Mouse (Mus musculus) hindbrain, embryonic 15.5 days (tissue): ENCODE data around the gene Apob. TPM values are rescaled to one million over a fixed set of nuclear protein-coding genes. Genes with fewer than 3 reads are reported as not detected.

Experiments
- ATAC-seq: fragments of 200-750 bp; cut with Nextera tagmentation; 2 replicates; pipeline ENCODE4 v1.8.0; 2017; ENCODE audit warnings: low read depth, moderate number of reproducible peaks, moderate TSS enrichment; ENCODE audit not compliant: low FRiP score
- H3K27ac ChIP-seq: fragments of 300-500 bp; sonication (generic); replicated peaks from 2 replicates; pipeline ENCODE4 v1.5.1; 2015; ENCODE audit warnings: mild to moderate bottlenecking, inconsistent platforms
- H3K27me3 ChIP-seq: fragments of 300-500 bp; sonication (generic); 2 replicates; pipeline ENCODE4 v1.6.1; 2015; ENCODE audit warnings: control low read depth, inconsistent platforms
- H3K36me3 ChIP-seq: fragments of 300-500 bp; sonication (generic); 2 replicates; pipeline ENCODE4 v1.6.1; 2015; ENCODE audit warnings: control low read depth, inconsistent platforms
- H3K4me1 ChIP-seq: fragments of 300-500 bp; sonication (generic); replicated peaks from 2 replicates; pipeline ENCODE4 v1.6.1; 2015; ENCODE audit warnings: control low read depth, inconsistent platforms
- H3K4me2 ChIP-seq: fragments of 300-500 bp; sonication (generic); 2 replicates; pipeline ENCODE4 v1.6.1; 2015; ENCODE audit warnings: moderate library complexity, mild to moderate bottlenecking, inconsistent platforms
- H3K4me3 ChIP-seq: fragments of 300-500 bp; sonication (generic); 2 replicates; pipeline ENCODE4 v1.5.1; 2015; ENCODE audit warnings: mild to moderate bottlenecking, inconsistent platforms
- H3K9ac ChIP-seq: fragments of 300-500 bp; sonication (generic); 2 replicates; pipeline ENCODE4 v1.6.1; 2015; ENCODE audit warnings: inconsistent platforms
- H3K9me3 ChIP-seq: fragments of 300-500 bp; sonication (generic); 2 replicates; pipeline ENCODE4 v1.6.1; 2016; ENCODE audit warnings: control low read depth, inconsistent platforms
- WGBS: fragments of 180-500 bp; shearing (Covaris S2); methylation state at CpG from one replicate; pipeline ENCODE4 v1.1.7; 2015; 5-methylcytosine and 5-hydroxymethylcytosine counted together
- polyA plus RNA-seq: library from polyadenylated mRNA; unstranded; fragments of >200 nt; fragmentation: Nextera tagmentation; extraction: Ambion mirVana; gene quantifications from 2 replicates; pipeline ENCODE4 v1.2.1, GENCODE M21; 2015

The Apob gene
- polyA plus RNA-seq, 1 experiment from 2014 or later = 0.06 TPM

- H3K9me3 ChIP-seq = no peaks in the 10 kb centered on the region
- H3K4me2 ChIP-seq = no peak overlapping the region
- H3K27me3 ChIP-seq = no peaks in the 10 kb centered on the region
- H3K27ac ChIP-seq = no peak overlapping the region
- no peak overlapping the region for H3K9ac ChIP-seq
- H3K4me3 ChIP-seq = no peak overlapping the region
- ATAC-seq = no peak
- H3K36me3 ChIP-seq = no peaks in the 10 kb centered on the region
- WGBS = 73% methylated on average over 7 of the region's 7 CpGs
- no peaks in the 10 kb centered on the region for H3K4me1 ChIP-seq
These were observed 65.4 kb downstream of the Apob start for GRCm38 (mm10) chr12:8042626-8043394.

- no peaks in the 10 kb centered on the region for H3K4me1 ChIP-seq
- no peak overlapping the region for H3K27ac ChIP-seq
- WGBS = 95% methylated on average over 2 of the region's 2 CpGs
- no peak overlapping the region for H3K4me2 ChIP-seq
- H3K9ac ChIP-seq = no peak overlapping the region
- H3K9me3 ChIP-seq = no peaks in the 10 kb centered on the region
- H3K27me3 ChIP-seq = no peaks in the 10 kb centered on the region
- no peak for ATAC-seq
- H3K36me3 ChIP-seq = no peaks in the 10 kb centered on the region
- H3K4me3 ChIP-seq = no peak overlapping the region
These were observed 69.6 kb downstream of the Apob start for GRCm38 (mm10) chr12:8047046-8047445.

GRCm38 (mm10) chr12:8047789-8048309 is 70.4 kb downstream of the Apob start:
- ATAC-seq = no peak
- H3K4me1 ChIP-seq = no peaks in the 10 kb centered on the region
- no peak overlapping the region for H3K4me3 ChIP-seq
- no peak overlapping the region for H3K4me2 ChIP-seq
- WGBS = 73% methylated on average over 1 of the region's 1 CpGs
- no peak overlapping the region for H3K27ac ChIP-seq
- H3K9ac ChIP-seq = no peak overlapping the region
- no peaks in the 10 kb centered on the region for H3K36me3 ChIP-seq
- no peaks in the 10 kb centered on the region for H3K27me3 ChIP-seq
- no peaks in the 10 kb centered on the region for H3K9me3 ChIP-seq

DNA sequence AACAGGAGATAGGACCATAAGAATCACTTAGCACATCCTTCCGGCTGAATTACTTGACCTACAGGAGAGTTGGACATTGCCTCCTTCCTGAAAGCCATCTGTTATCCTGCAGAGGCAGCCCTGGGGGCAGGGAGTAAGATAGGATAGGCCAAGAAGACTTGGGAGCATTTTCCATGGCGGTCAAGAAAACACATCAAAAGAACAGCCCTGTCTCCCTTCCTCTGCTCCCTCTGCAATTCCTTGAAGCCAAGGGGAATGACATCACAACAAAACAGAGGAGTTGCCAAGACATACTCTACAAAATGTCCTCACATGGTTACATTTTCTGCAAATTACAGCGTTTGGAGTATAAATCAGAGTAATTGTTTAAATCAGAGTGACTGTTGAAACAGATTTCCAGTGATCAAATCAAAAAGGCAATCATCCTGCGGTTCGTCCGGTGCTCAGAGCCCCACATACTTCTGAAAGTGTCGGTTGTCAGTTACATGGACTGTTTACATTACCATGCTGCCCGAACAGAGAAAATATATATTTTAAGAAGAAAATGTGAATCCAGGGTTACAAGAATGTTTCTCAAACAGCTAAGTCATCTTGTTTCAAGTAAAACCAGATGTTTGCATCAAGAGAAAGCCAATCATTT is 78.7 kb downstream of the Apob start:
- ATAC-seq = no peak
- H3K36me3 ChIP-seq = no peaks in the 10 kb centered on the region
- 85% methylated on average over 8 of the region's 8 CpGs for WGBS
- no peak overlapping the region for H3K27ac ChIP-seq
- no peak overlapping the region for H3K4me2 ChIP-seq
- H3K4me3 ChIP-seq = no peak overlapping the region
- no peak overlapping the region for H3K9ac ChIP-seq
- H3K27me3 ChIP-seq = no peaks in the 10 kb centered on the region
- no peaks in the 10 kb centered on the region for H3K9me3 ChIP-seq
- no peaks in the 10 kb centered on the region for H3K4me1 ChIP-seq

DNA sequence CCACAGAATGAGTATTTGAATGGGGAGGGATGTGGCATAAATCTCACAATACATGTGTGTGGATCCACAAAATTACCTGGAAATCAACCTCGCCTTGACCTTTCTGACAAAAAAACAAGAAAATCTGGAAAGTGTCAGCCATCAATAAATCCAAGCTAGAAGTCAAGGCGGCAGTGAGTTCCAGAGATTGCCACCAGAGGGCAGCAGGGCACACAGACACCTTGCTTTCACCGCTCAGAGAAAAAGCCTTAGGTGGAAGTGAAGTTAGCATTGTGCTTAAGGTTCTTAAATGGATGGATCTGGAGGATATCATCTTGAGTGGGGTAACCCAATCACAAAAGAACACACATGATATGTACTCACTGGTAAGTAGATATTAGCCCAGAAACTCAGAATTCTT is 82.1 kb downstream of the Apob start:
- ATAC-seq = no peak
- no peak overlapping the region for H3K9ac ChIP-seq
- H3K36me3 ChIP-seq = no peaks in the 10 kb centered on the region
- no peaks in the 10 kb centered on the region for H3K9me3 ChIP-seq
- 17% methylated on average over 3 of the region's 3 CpGs for WGBS
- H3K4me2 ChIP-seq = no peak overlapping the region
- no peaks in the 10 kb centered on the region for H3K4me1 ChIP-seq
- no peak overlapping the region for H3K27ac ChIP-seq
- no peaks in the 10 kb centered on the region for H3K27me3 ChIP-seq
- no peak overlapping the region for H3K4me3 ChIP-seq

GRCm38 (mm10) chr12:8063363-8064065 is 86.1 kb downstream of the Apob start:
- no peak for ATAC-seq
- Histone ChIP-seq H3K27me3 (no peaks in the 10 kb centered on the region), H3K4me2 (no peak overlapping the region), H3K9ac (no peak overlapping the region), H3K27ac (no peak overlapping the region), H3K4me1 (no peaks in the 10 kb centered on the region), H3K9me3 (no peaks in the 10 kb centered on the region), H3K4me3 (no peak overlapping the region), H3K36me3 (no peaks in the 10 kb centered on the region)
- 65% methylated on average over 11 of the region's 11 CpGs for WGBS

Other genes starting within 250 kb of the Apob start
- 67.0 and 68.0 TPM in 2 replicates for gene Ldah, start 230.5 kb downstream of the Apob start, polyA plus RNA-seq